Mouse (Mus musculus) heart, adult 2 months (tissue): ENCODE measurements around the gene Rora. TPM values are rescaled to one million over a fixed set of nuclear protein-coding genes. Genes with fewer than 3 reads are reported as not detected.
A peak's percentile ranks its signal among the peaks of the same experiment; 100 is the strongest.

Source experiments
- DNase-seq, 2 experiments: peaks; one replicate each; pipeline ENCODE4 v3.0.0; 2021
- H3K27ac ChIP-seq: fragments of 200-600 bp; 2 replicates; pipeline ENCODE4 v1.8.1; 2022
- H3K27me3 ChIP-seq: fragments of 200-500 bp; 2 replicates; pipeline ENCODE4 v1.6.1; 2012; ENCODE audit warnings: mild to moderate bottlenecking, low read length, inconsistent platforms, mixed read lengths; ENCODE audit not compliant: control insufficient read depth, insufficient read depth
- H3K36me3 ChIP-seq: fragments of 200-500 bp; 2 replicates; pipeline ENCODE4 v1.6.1; 2012; ENCODE audit warnings: low read length, inconsistent platforms; ENCODE audit not compliant: control insufficient read depth, insufficient read depth
- H3K4me1 ChIP-seq: fragments of 200-500 bp; 2 replicates; pipeline ENCODE4 v1.6.1; 2011; ENCODE audit warnings: low read length; ENCODE audit not compliant: control insufficient read depth, insufficient read depth
- H3K4me3 ChIP-seq: fragments of 200-600 bp; 2 replicates; pipeline ENCODE4 v1.8.1; 2022
- H3K79me2 ChIP-seq: fragments of 200-500 bp; replicated peaks from 2 replicates; pipeline ENCODE4 v1.6.1; 2012; ENCODE audit warnings: mild to moderate bottlenecking, inconsistent platforms, low read length, moderate library complexity, mixed read lengths; ENCODE audit not compliant: control insufficient read depth, insufficient read depth
- H3K9ac ChIP-seq: fragments of 200-500 bp; 2 replicates; pipeline ENCODE4 v1.6.1; 2012; ENCODE audit warnings: low read depth, mild to moderate bottlenecking, control low read depth, inconsistent platforms, low read length, mixed read lengths
- CTCF ChIP-seq: fragments of 200-600 bp; IDR thresholded peaks from 2 replicates; pipeline ENCODE4 v1.8.1; 2022; ENCODE audit warnings: antibody characterized with exemption, mild to moderate bottlenecking, moderate library complexity
- EP300 ChIP-seq: fragments of 200-500 bp; IDR thresholded peaks from 2 replicates; pipeline ENCODE4 v1.6.1; 2011; ENCODE audit warnings: low read depth, low read length, control low read depth; ENCODE audit not compliant: insufficient read depth
- POLR2A ChIP-seq: fragments of 200-500 bp; IDR thresholded peaks from 2 replicates; pipeline ENCODE4 v1.6.1; 2011; ENCODE audit warnings: mild to moderate bottlenecking, low read depth, low read length, control low read depth; ENCODE audit not compliant: insufficient read depth
- WGBS: fragments of 180-500 bp; shearing (Covaris S2); methylation state at CpG from one replicate; pipeline ENCODE4 v1.1.7; 2018; 5-methylcytosine and 5-hydroxymethylcytosine counted together
- intact Hi-C: fragments of 180-260 bp; cut with DNase I; formaldehyde crosslinking; loops from one replicate; pipeline ENCODE4 v1.15.1; 2025
- polyA plus RNA-seq: library from polyadenylated mRNA; depleted of rRNA; stranded (reverse); fragments of >200 nt; gene quantifications from 2 replicates; pipeline ENCODE4 v1.2.3, GENCODE M21; 2012
- total RNA-seq, 2 experiments: library from RNA; stranded (reverse); gene quantifications; 2 replicates each; pipeline ENCODE4 v1.2.3; 2021

Gene Rora
- total and polyA plus RNA-seq, 3 experiments, result 6.7 to 28.9 (median 21.6) TPM

GRCm38 (mm10) chr9:69174061-69174460 lies 520.5 kb downstream of the Rora start:
- Histone ChIP-seq H3K4me3 (no peak overlapping the region), H3K27me3 (no peaks in the 10 kb centered on the region), H3K36me3 (no peaks in the 10 kb centered on the region), H3K9ac (no peak overlapping the region), H3K4me1 (no peaks in the 10 kb centered on the region), H3K27ac (no peak overlapping the region), H3K79me2 (no peaks in the 10 kb centered on the region)
- intact Hi-C loops, result no loop called here
- DNase-seq, result no peak
- TF ChIP-seq CTCF (no peak), POLR2A (no peak), EP300 (no peak)
- WGBS, result 69% methylated on average over 6 of the region's 6 CpGs

GRCm38 (mm10) chr9:69174527-69175116 lies 521.0 kb downstream of the Rora start:
- Histone ChIP-seq H3K27me3 (no peaks in the 10 kb centered on the region), H3K4me3 (no peak overlapping the region), H3K36me3 (no peaks in the 10 kb centered on the region), H3K79me2 (no peaks in the 10 kb centered on the region), H3K9ac (no peak overlapping the region), H3K27ac (no peak overlapping the region), H3K4me1 (no peaks in the 10 kb centered on the region)
- TF ChIP-seq CTCF (no peak), EP300 (no peak), POLR2A (no peak)
- no peak for DNase-seq
- intact Hi-C loops, result no loop called here
- WGBS, result 72% methylated on average over 10 of the region's 10 CpGs

GRCm38 (mm10) chr9:69176988-69177387 lies 523.4 kb downstream of the Rora start:
- Histone ChIP-seq H3K4me1 (no peaks in the 10 kb centered on the region; the same call in none of the 2 replicates), H3K27me3 (no peaks in the 10 kb centered on the region), H3K79me2 (no peaks in the 10 kb centered on the region), H3K36me3 (no peaks in the 10 kb centered on the region), H3K4me3 (no peak overlapping the region), H3K27ac (no peak overlapping the region), H3K9ac (no peak overlapping the region)
- no peak for TF ChIP-seq CTCF
- no peak for TF ChIP-seq POLR2A
- TF ChIP-seq EP300, result no peak
- no peak for DNase-seq
- intact Hi-C loops, result no loop called here
- WGBS, result 84% methylated on average over 3 of the region's 3 CpGs

- TF ChIP-seq POLR2A, result no peak
- no peak for TF ChIP-seq CTCF
- no peak for TF ChIP-seq EP300
- Histone ChIP-seq H3K36me3 (no peaks in the 10 kb centered on the region), H3K27me3 (no peaks in the 10 kb centered on the region), H3K79me2 (no peaks in the 10 kb centered on the region; the same call in 1 of the 2 replicates), H3K9ac (no peak overlapping the region), H3K27ac (no peak overlapping the region), H3K4me3 (no peak overlapping the region), H3K4me1 (no peaks in the 10 kb centered on the region; the same call in none of the 2 replicates)
- intact Hi-C loops, result no loop called here
- 98% methylated on average over 8 of the region's 8 CpGs for WGBS
- no peak for DNase-seq
Measured at GRCm38 (mm10) chr9:69179224-69179623, 525.6 kb downstream of the Rora start.

- WGBS, result 44% methylated on average over 3 of the region's 3 CpGs
- peak in 1 of 2 experiments; percentile 27 for DNase-seq
- Histone ChIP-seq H3K79me2 (no peaks in the 10 kb centered on the region; the same call in 1 of the 2 replicates), H3K36me3 (no peaks in the 10 kb centered on the region), H3K4me1 (no peaks in the 10 kb centered on the region; the same call in none of the 2 replicates), H3K4me3 (no peak overlapping the region), H3K9ac (no peak overlapping the region), H3K27ac (no peak overlapping the region; the same call in 1 of the 2 replicates), H3K27me3 (no peaks in the 10 kb centered on the region)
- TF ChIP-seq EP300 (no peak), CTCF (no peak), POLR2A (no peak)
- intact Hi-C loops, result no loop called here
Measured at GRCm38 (mm10) chr9:69180961-69181360, 527.4 kb downstream of the Rora start.

- Histone ChIP-seq H3K9ac (no peak overlapping the region), H3K36me3 (no peaks in the 10 kb centered on the region), H3K4me1 (no peaks in the 10 kb centered on the region; the same call in none of the 2 replicates), H3K27me3 (no peaks in the 10 kb centered on the region), H3K27ac (no peak overlapping the region), H3K79me2 (no peaks in the 10 kb centered on the region; the same call in 1 of the 2 replicates), H3K4me3 (no peak overlapping the region)
- intact Hi-C loops, result no loop called here
- TF ChIP-seq CTCF (no peak), EP300 (no peak), POLR2A (no peak)
- DNase-seq, result peak in 1 of 2 experiments; percentile 59
Measured at GRCm38 (mm10) chr9:69181411-69181810, 527.8 kb downstream of the Rora start.
